Mouse (Mus musculus): ENCODE results near the gene Sdhaf4.
"Not testable (repeated sequence)": the region's sequence is repeated elsewhere in the genome, so short reads cannot be mapped to it uniquely, and the experiment has no call there.

The Sdhaf4 gene
- long read RNA-seq, experiment 1, transcript Sdhaf4-201 (3 exons, 683 nt): major isoform, 67 of 69 reads
- long read RNA-seq, experiment 1, partial matches to known transcripts: 0 of 69 reads
- long read RNA-seq, experiment 1, other reads (novel, unspliced or antisense): 2 of 69 reads
- long read RNA-seq, experiment 2, transcript Sdhaf4-201 (3 exons, 683 nt): major isoform, 55 of 57 reads
- long read RNA-seq, experiment 2, partial matches to known transcripts: 0 of 57 reads
- long read RNA-seq, experiment 2, other reads (novel, unspliced or antisense): 1 of 57 reads

- intact Hi-C loops (cut with DNase I): no loop called here
Observed at GRCm38 (mm10) chr1:24005070-24005804, at the start of gene Sdhaf4. TSS of gene Sdhaf4 (minus strand) at chr1:24005656.

- intact Hi-C loops (cut with DNase I): no loop called here
Observed at GRCm38 (mm10) chr1:24046730-24047510, 41.5 kb upstream of the Sdhaf4 start.

GRCm38 (mm10) chr1:24045627-24046026 lies 40.2 kb upstream of the Sdhaf4 start:
- intact Hi-C loops (cut with DNase I): no loop called here

DNA sequence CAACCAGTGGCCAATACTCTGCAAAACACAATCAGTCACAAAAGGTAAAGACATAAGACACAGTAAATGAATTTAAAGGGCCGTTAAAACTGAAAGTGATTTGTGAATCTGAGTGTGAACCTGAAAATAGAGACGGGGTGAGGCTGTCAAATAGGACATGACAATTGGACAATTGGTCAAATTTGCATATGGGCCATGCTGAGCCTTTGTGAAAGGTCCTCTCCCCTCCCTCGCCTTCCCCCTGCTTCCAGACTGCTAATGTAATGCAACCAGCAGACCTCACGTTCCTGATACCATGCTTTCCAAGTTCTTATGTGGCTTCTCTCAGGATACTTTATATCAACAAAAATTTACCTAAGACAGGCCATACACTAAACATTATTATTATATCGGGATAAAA lies 37.6 kb upstream of the Sdhaf4 start:
- intact Hi-C loops (cut with DNase I): no loop called here

DNA sequence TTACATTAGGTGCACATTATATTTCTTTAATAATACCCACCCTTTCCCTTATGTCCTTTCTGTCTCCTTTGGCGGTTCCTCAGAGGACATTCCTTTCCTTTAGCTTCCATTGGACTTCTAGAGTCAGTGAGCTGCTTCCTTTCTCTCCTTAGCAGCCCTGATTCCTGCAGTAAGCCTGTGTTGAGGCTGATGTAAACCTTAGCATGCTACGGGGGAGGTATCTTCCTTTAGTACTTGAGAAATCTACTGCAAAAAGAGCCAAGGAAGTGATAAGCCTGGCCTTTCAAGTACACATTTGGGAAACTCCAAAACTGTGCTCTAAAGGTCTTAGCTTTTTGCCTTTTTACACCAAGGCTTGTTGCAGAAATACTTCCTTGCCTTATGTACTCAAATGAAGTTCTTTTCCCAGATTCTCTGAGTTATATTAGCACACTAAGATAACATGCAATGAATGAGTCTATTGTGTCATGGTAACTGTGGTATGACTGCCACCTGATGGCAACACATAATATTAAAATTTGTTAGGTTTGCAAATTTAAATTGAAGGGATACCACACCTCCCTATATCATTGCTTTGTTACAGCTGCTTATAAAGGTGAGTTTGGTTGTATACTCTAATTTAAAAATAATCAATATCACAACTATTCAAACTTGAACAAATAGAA lies 28.4 kb upstream of the Sdhaf4 start:
- intact Hi-C loops (cut with DNase I): loop anchor here (5.0 kb wide), 1 partner anchor 207 kb away; no protein-coding TSS in a partner anchor

- intact Hi-C loops (cut with DNase I): no loop called here
Observed at GRCm38 (mm10) chr1:24010821-24011220, 5.4 kb upstream of the Sdhaf4 start.

- intact Hi-C loops (cut with DNase I): no loop called here
Observed at GRCm38 (mm10) chr1:24010016-24010415, 4.6 kb upstream of the Sdhaf4 start.

DNA sequence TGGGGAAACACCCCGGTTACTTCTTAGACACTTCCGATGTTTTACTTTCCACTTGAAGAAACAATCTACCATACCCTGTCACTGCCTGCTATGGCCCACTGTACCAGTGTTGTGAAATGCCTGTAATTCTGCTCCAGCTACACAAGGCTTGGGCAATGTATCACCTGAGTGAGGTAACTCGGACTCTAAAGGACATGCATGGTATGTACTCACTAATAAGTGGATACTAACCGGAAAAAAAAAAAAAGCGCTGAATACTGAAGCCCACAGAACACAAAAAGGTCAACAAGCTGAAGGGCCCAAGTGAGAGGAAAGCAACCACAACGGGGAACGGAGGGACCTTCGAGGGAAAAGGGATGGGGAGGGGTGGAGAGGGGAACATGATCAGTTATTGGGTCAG lies 2.2 kb upstream of the Sdhaf4 start:
- intact Hi-C loops (cut with DNase I): no loop called here

GRCm38 (mm10) chr1:23999318-23999717 lies 6.1 kb downstream of the Sdhaf4 start:
- intact Hi-C loops (cut with DNase I): no loop called here

GRCm38 (mm10) chr1:23998866-23999265 lies 6.6 kb downstream of the Sdhaf4 start:
- intact Hi-C loops (cut with DNase I): no loop called here

DNA sequence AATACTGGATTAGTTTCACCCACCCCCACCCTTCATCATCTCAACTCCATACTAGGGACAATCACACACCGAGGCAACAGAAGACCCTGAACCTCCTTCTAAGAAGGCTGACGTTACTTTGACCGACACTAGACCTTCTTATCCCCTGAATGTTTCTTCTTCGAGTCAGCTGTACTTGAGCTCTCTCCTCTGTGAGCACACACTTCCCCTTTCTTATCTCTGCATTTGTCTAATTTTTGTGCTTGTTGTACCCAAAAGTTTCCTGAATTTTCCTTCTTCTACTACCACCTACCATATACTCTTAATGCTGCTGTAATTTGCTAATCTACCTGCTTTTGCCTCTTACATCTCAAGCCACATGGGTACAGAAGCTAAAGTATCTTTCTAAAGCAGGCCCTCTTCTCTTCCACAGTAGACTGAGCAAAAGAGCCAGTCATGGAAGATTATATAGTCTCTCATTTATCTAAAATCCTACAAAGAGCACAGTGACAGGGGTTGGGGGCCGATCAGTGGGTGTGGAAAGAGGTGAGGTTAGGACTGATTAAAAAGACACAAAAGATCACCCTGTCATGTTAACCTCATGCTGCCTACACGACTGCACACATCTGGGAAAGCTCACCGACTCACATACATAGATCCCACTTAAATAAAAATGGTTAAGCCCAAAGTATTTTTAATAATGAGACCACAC lies 7.2 kb downstream of the Sdhaf4 start:
- intact Hi-C loops (cut with DNase I): no loop called here

- intact Hi-C loops (cut with DNase I): no loop called here
Observed at GRCm38 (mm10) chr1:23997493-23997892, 8.0 kb downstream of the Sdhaf4 start.

DNA sequence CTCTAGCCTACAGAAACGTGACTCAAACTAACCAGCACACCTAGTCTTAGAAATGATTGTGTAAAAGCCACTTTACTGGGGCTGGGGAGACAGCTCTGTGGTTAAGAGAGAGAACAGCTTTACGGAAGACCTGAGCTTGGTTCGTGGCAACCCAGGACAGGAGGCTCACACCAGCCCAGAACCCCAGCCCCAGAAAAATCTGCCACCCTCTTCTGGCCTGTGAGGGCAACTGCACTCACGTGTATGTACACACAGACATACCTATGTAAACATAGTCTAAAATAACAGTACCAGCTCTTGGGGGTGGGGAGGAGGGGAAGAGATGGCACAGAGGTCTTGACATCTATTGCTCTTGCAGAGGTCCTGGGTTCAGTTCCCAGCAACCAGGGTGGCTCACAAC lies 10.0 kb downstream of the Sdhaf4 start:
- intact Hi-C loops (cut with DNase I): no loop called here

GRCm38 (mm10) chr1:23983118-23983517 lies 22.3 kb downstream of the Sdhaf4 start:
- intact Hi-C loops (cut with DNase I): no loop called here

- intact Hi-C loops (cut with DNase I): no loop called here
Observed at GRCm38 (mm10) chr1:23978281-23978680, 27.2 kb downstream of the Sdhaf4 start.

GRCm38 (mm10) chr1:23971159-23971558 lies 34.3 kb downstream of the Sdhaf4 start:
- intact Hi-C loops (cut with DNase I): not testable (repeated sequence)

DNA sequence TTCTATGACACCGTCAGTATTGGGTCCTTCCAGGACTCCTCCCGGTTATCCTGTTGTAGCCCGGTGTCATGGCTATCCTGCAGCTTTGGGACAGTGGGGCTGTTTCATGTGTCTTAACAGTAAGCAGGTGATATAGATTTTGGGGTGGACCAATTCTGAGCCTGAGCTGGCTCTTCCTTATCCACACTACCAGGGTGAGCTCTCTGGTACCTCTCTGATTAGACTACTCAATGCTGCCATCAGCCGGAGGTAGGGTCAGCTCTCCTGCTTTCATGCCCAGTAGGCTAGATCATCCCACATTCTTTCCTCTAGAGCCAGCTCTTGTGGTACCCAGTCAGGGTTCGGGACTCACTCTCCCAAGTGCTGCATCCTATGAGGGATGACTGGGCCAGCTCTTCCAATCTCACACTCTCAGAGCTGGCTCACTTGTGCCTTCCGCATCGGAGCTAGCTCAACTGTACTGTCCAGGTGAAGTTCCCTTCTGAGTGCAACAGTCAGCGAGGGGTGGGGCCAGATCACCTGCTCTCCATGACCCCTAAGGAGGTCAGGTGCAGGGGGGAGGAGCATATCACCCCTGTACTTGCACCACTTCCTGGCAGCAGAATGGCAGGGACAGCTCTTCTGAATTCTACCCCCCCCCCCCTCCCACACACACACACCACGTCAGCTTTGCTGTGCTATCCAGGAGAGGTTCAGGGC lies 37.3 kb downstream of the Sdhaf4 start:
- intact Hi-C loops (cut with DNase I): no loop called here

DNA sequence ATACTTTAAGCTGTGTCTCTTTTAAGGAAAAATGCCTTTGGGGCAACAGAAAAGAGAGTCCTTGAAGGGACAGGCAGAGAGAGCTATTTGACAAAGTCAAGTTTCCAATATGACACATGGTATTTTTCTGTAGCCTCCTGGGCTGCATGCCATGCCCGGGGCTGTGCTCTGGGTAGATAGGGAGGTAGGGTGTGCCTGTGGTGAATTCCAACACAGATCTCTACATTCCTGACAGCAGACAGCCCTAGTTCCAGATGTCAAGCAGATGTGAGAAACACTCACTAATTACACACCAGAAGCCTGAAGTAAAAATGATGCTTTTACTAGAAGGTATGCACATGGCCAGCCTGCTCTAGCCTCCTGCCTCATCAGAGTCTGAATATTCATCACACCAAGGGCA lies 39.2 kb downstream of the Sdhaf4 start:
- intact Hi-C loops (cut with DNase I): no loop called here

DNA sequence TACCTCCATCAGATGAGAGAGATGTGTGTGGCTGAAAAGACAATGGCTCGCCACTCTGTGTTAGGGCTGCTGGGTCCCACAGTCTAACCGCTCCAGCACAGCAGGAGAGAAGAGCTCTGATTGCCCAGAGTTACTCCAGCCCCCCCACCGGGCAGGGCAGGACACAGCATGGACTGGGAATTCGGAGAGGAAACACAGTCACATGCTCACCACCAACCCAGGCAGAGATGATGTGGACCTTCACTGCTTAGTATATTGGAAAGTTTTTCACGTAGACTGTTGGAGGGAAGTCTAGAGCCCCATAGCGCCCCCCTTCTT lies 46.1 kb downstream of the Sdhaf4 start:
- intact Hi-C loops (cut with DNase I): no loop called here

DNA sequence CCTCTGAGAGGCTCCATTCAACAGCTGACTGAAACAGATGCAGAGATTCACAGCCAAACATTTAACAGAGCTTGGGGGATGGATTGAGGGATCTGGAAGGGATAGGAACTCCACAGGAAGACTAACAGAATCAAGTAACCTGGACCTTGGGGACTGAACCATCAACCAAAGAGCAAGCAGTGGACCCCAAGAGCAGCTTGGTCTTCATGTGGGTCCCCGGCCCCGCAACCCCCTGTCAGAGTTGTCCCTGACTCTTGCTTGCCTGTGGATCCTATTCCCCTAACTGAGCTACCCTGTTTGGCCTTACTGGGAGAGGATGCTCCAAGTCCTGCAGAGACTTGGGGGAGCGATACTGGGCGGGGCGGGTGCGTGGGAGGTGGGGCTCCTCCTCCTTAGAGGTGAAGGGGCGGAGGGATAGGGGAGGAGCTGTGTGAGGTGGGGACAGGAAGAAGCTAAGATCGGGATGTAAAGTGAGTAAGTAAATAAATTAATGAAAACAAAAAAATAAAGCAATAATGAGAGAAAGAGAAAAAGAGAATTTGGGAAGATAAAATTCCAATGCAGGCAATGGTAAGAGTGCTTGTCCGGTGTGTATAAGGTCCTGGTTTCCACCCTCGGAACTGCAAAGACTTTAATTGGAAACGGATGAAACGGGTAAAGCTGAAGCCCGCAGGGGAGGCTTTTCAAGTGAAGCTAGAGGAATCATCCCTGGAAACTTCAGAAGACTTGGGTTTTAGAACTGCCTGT lies 46.6 kb downstream of the Sdhaf4 start:
- intact Hi-C loops (cut with DNase I): no loop called here
